Mouse (Mus musculus) ES-Bruce4 (cell line): ENCODE measurements around the gene Fam98b. TPM values are rescaled to one million over a fixed set of nuclear protein-coding genes. Genes with fewer than 3 reads are reported as not detected.

Experiments used
- H3K27ac ChIP-seq: 2 replicates; pipeline ENCODE4 v1.5.1; 2012; ENCODE audit warnings: low read length, inconsistent platforms; ENCODE audit not compliant: insufficient read depth
- H3K27me3 ChIP-seq: 2 replicates; pipeline ENCODE4 v1.6.1; 2012; ENCODE audit warnings: mild to moderate bottlenecking, low read length, inconsistent platforms; ENCODE audit not compliant: control insufficient read depth, poor library complexity, insufficient read depth, severe bottlenecking
- H3K36me3 ChIP-seq: 2 replicates; pipeline ENCODE4 v1.6.1; 2012; ENCODE audit warnings: inconsistent platforms, mild to moderate bottlenecking, low read length, moderate library complexity; ENCODE audit not compliant: control insufficient read depth, poor library complexity, insufficient read depth, severe bottlenecking
- H3K4me1 ChIP-seq: one replicate; pipeline ENCODE4 v1.8.1; 2011; ENCODE audit warnings: low read length; ENCODE audit not compliant: control insufficient read depth, insufficient read depth
- H3K4me3 ChIP-seq: 2 replicates; pipeline ENCODE4 v1.5.1; 2011; ENCODE audit warnings: low read depth, mild to moderate bottlenecking, low read length
- H3K9ac ChIP-seq: 2 replicates; pipeline ENCODE4 v1.6.1; 2012; ENCODE audit warnings: low read depth, mild to moderate bottlenecking, inconsistent platforms; ENCODE audit not compliant: poor library complexity, severe bottlenecking
- H3K9me3 ChIP-seq: replicated peaks from 2 replicates; pipeline ENCODE4 v1.6.1; 2012; ENCODE audit warnings: mild to moderate bottlenecking, low read length, inconsistent platforms; ENCODE audit not compliant: control insufficient read depth, poor library complexity, insufficient read depth, severe bottlenecking
- CTCF ChIP-seq: IDR thresholded peaks from one replicate; pipeline ENCODE4 v1.8.1; 2011; ENCODE audit warnings: low read depth, low read length
- EP300 ChIP-seq: IDR thresholded peaks from 2 replicates; pipeline ENCODE4 v1.6.1; 2011; ENCODE audit warnings: low read depth, low read length; ENCODE audit not compliant: insufficient read depth
- POLR2A ChIP-seq: IDR thresholded peaks from one replicate; pipeline ENCODE4 v1.8.1; 2011; ENCODE audit warnings: low read length; ENCODE audit not compliant: insufficient read depth
- polyA plus RNA-seq: library from polyadenylated mRNA; stranded (reverse); fragments of >200 nt; gene quantifications from 2 replicates; pipeline ENCODE4 v1.2.4, GENCODE M21; 2011; ENCODE audit warnings: low read depth; ENCODE audit not compliant: missing spikeins, insufficient read depth, insufficient read length

Fam98b gene
- polyA plus RNA-seq, 1 experiment = 74.2 TPM

GRCm38 (mm10) chr2:117216152-117216551, 33.4 kb upstream of the Fam98b start:
- H3K4me3 ChIP-seq = no peak overlapping the region
- no peaks in the 10 kb centered on the region for H3K36me3 ChIP-seq
- H3K4me1 ChIP-seq = no peaks in the 10 kb centered on the region
- H3K27ac ChIP-seq = no peak overlapping the region
- 0 out of 2 replicates have a peak, but pooled peaks cover 2% of the 10 kb centered on the region for H3K9me3 ChIP-seq
- TF ChIP-seq POLR2A (no peak), EP300 (no peak), CTCF (peak; percentile 59)
- no peaks in the 10 kb centered on the region for H3K27me3 ChIP-seq
- H3K9ac ChIP-seq = no peak overlapping the region

DNA sequence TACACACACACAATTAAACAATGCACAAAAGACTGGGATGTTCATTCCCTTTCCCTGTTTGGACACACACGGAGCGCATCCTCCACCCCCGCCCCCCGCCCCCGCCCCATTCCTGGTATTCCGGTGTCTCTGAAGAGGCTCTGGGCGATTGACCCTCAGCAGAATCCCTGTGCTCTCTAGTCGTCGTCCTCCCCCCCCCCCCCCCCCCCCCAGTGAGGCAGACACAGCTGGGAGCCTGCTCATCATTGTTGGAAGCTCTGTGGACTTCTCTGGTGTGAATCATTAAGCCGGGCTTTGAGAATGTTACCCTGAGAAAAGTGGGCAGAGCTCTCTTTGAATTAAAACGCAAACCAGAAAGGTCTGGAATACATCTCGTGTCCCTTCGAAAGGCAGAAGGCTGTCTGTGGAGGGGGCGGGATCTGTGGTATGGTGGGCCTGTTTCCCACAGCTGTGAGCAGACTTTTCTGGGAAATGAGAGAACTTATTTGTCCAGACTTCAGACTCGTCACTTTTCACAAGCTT, 31.8 kb upstream of the Fam98b start:
- Histone ChIP-seq H3K4me1 (no peaks in the 10 kb centered on the region), H3K27ac (no peak overlapping the region), H3K36me3 (no peaks in the 10 kb centered on the region), H3K9me3 (0 out of 2 replicates have a peak, but pooled peaks cover 2% of the 10 kb centered on the region), H3K4me3 (no peak overlapping the region), H3K9ac (no peak overlapping the region; the same call in 1 of the 2 replicates), H3K27me3 (no peaks in the 10 kb centered on the region)
- TF ChIP-seq CTCF = no peak
- TF ChIP-seq POLR2A = no peak
- TF ChIP-seq EP300 = no peak

DNA sequence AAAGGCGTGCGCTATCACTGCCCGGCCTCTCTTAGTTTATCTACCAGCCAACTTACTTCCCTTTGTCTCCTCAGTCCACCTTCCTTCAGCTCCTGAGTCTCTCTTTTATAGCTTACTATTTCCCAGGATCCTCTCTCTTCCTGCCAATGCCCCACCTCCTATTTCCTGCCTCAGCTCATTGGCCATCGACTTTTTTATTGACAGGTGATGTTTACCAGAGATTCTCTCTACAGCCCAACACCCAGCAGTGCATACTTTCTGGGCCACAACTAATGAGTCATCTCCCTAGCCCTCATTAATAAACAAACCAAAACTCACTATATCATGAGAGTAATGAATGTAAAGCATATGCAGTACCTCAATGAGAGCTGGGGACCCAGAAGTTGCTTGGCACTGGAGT, 30.0 kb upstream of the Fam98b start:
- no peak overlapping the region for H3K9ac ChIP-seq
- TF ChIP-seq CTCF (no peak), EP300 (no peak)
- H3K4me1 ChIP-seq = no peaks in the 10 kb centered on the region
- H3K27me3 ChIP-seq = no peaks in the 10 kb centered on the region
- no peak overlapping the region for H3K4me3 ChIP-seq
- 0 out of 2 replicates have a peak, but pooled peaks cover 2% of the 10 kb centered on the region for H3K9me3 ChIP-seq
- no peaks in the 10 kb centered on the region for H3K36me3 ChIP-seq
- H3K27ac ChIP-seq = no peak overlapping the region

DNA sequence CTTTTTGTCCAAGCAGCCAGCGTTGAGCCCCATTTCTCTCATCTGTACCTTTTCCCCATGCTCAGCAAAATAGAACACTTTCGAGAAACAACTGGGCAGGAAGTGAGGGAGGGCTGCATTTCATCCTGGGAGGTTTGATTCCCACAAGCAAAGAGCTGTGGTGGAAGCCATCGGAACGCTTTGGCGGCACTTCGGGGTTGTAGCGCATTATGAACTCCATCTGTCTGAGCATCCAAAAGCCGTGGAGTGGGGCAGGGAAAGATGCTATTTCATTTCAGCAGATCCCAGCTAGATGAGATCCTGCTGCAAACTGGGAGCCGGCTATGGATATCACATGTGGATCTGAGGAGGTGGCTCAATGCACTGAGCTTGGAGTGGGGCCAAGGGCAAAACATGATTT, 26.9 kb upstream of the Fam98b start:
- Histone ChIP-seq H3K4me1 (no peaks in the 10 kb centered on the region), H3K27ac (no peak overlapping the region), H3K9ac (no peak overlapping the region), H3K36me3 (no peaks in the 10 kb centered on the region), H3K9me3 (0 out of 2 replicates have a peak, but pooled peaks cover 2% of the 10 kb centered on the region), H3K27me3 (no peaks in the 10 kb centered on the region), H3K4me3 (no peak overlapping the region)
- no peak for TF ChIP-seq CTCF
- no peak for TF ChIP-seq EP300
- TF ChIP-seq POLR2A = no peak

GRCm38 (mm10) chr2:117228601-117229125, 20.9 kb upstream of the Fam98b start:
- TF ChIP-seq EP300 (no peak), CTCF (no peak), POLR2A (no peak)
- no peak overlapping the region for H3K9ac ChIP-seq
- H3K27me3 ChIP-seq = no peaks in the 10 kb centered on the region

GRCm38 (mm10) chr2:117230261-117230660, 19.3 kb upstream of the Fam98b start:
- Histone ChIP-seq H3K9me3 (no peaks in the 10 kb centered on the region), H3K36me3 (no peaks in the 10 kb centered on the region), H3K4me1 (no peaks in the 10 kb centered on the region), H3K27me3 (no peaks in the 10 kb centered on the region), H3K27ac (no peak overlapping the region), H3K9ac (no peak overlapping the region), H3K4me3 (no peak overlapping the region)
- TF ChIP-seq EP300 (no peak), POLR2A (no peak), CTCF (no peak)

More at GRCm38 (mm10) chr2:117228601-117229125, 20.9 kb upstream of the Fam98b start:
- H3K4me3 ChIP-seq = no peak overlapping the region
- no peak overlapping the region for H3K27ac ChIP-seq
- no peaks in the 10 kb centered on the region for H3K4me1 ChIP-seq
- H3K36me3 ChIP-seq = no peaks in the 10 kb centered on the region
- H3K9me3 ChIP-seq = no peaks in the 10 kb centered on the region
